Mouse (Mus musculus): Measurements from ENCODE around the gene Gm43064. TPM values are rescaled to one million over a fixed set of nuclear protein-coding genes. Genes with fewer than 3 reads are reported as not detected.
"Not testable (repeated sequence)": the region's sequence is repeated elsewhere in the genome, so short reads cannot be mapped to it uniquely, and the experiment has no call there.

The Gm43064 gene
- total RNA-seq, 2 experiments from 2014 or later, result 0.28 TPM; not detected in 1

DNA sequence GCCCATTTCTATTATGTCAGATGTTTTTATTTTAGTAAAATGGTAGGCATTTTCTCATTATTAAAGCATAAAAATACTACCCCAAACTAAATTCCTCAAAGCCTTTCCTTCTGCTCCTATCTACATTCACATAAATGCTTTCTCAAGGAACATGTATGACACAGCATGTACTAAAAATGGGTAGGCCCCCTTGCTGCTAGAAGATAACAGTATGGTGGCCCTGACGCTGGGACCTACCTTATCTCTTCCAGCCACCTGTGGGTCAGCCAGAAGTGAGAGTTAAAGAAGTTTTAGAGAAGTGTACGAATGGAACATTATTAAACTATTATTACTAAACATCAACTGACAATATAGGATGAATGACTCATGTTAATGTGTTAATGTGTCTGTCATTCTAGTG lies 9.9 kb upstream of the Gm43064 start:
- no peak for DNase-seq

DNA sequence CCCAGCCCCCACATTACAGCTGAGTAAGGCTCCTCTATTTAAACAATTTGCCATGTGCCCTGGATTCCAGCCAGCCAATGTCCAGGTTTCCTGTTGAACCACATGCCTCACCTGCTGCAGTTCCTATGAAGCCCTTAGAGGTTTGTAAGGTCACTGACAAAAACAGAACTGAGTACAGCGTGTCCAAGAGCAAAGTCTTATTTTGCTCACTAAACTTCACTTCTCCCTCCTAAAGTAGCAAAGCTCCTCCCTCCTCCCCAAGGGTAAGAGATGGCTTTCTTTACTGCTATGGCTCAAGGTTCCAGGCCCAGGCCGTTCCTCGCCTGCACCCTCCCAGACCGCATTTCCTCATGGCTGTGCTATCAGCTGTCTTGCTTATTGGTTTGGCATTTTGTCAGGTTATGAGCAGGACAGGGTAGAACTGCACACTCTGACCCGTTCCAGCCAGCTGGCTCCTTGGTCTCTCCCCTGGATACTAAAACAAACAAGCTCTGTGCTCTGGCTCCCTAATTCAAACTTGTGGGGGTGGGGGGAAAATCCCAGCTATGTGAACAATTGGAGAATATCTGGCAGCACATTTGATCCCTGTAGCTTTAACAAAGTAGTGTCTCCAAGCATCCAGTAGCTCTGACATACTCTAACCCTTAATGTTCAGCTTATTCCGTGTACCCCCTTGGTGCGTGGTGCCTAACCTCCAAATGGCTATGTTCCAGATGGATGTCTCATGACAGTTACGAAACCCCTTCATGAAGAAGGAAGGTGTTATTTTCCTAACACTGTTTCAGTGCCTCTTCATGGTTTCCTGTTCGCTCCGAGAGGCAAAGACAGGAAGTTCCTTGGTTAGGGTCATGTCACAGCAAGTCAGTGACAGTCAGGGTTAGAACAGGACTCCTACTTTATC lies 7.5 kb upstream of the Gm43064 start:
- DNase-seq, result peak; percentile 92 to 97

DNA sequence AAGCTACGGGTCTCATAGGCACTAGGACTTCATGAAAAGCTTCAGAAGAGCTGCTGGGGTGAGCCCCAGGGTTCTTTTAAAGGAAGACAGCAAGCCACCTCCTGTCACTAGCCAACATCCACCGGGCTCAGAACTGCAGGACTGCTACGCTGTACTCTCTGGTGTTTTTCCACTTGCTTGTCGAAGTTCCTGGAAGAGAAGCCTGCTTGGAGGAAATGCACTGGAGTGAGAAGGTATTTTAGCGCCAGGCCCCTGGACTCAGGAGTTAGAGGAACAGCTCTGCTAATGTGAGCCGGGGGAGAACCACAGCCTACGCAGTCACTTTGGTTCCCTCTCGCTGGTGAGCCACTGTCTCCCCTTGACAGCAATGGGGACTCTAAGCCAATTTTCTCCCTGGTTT lies 6.5 kb upstream of the Gm43064 start:
- peak; percentile 41 to 57 for DNase-seq

- DNase-seq, result no peak
These were observed 3.7 kb upstream of the Gm43064 start for GRCm38 (mm10) chr3:103805671-103806070.

DNA sequence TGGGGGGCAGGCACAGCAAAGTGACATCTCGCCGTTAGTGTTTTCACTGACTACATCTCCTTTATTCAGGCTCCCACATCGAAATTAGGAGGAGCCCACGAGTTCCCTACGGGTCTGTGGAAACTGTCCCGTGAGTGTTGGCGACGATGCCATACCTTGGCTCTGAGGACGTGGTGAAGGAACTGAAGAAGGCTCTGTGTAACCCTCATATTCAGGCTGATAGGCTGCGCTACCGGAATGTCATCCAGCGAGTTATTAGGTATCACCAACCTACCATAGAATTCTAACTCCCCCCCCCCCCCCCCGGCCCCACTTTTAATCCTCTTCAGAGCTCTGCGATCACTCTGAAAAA lies 402 bp downstream of the Gm43064 start:
- no peak for DNase-seq

GRCm38 (mm10) chr3:103810967-103811366 lies 1.6 kb downstream of the Gm43064 start:
- no peak for DNase-seq

- no peak for DNase-seq
These were observed 18.2 kb downstream of the Gm43064 start for GRCm38 (mm10) chr3:103827548-103827947.

GRCm38 (mm10) chr3:103829036-103829435 lies 19.7 kb downstream of the Gm43064 start:
- no peak for DNase-seq

DNA sequence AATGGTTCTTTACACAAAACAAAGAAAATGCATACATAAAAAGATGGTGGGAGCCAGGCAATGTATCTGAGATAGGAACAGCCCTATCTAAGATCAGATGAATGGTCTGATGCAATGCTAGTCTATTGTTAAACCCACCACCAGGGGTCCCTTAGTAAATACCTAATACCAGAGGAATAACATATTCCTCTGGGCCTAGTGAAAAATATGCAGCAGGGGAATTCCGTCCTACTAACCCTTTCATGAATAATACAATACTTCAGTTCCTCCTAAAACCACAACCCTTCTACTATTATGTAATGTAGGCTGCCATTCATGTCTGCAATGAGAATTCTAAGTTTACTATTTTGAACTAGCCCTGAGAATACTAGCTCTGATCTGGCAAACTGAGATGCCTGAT lies 21.3 kb downstream of the Gm43064 start:
- DNase-seq, result not testable (repeated sequence)

DNA sequence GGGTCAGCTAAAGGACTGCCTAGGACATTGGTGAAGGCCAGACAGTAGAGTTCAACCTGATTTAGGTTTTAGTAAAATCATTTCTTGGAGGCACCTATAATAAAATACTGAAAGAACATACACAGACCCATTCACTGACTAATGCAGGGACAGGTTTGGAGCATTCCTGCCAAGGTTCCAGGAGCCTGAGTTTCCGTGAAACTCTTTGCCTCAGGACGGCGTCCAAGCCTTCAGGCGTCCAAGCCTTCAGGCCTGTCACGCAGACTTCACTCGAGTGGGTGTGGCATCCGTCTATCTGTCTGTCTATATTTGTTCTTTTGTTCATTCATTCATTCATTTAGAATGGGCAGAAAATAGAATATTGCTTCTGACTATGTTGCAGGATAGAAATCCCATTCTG lies 21.8 kb downstream of the Gm43064 start:
- DNase-seq, result peak in 1 of 2 experiments; percentile 7

- DNase-seq, result no peak
These were observed 23.1 kb downstream of the Gm43064 start, which contains the start of gene Bcl2l15 for GRCm38 (mm10) chr3:103832426-103832825. Gene Bcl2l15 (plus strand): TSS chr3:103832601.

DNA sequence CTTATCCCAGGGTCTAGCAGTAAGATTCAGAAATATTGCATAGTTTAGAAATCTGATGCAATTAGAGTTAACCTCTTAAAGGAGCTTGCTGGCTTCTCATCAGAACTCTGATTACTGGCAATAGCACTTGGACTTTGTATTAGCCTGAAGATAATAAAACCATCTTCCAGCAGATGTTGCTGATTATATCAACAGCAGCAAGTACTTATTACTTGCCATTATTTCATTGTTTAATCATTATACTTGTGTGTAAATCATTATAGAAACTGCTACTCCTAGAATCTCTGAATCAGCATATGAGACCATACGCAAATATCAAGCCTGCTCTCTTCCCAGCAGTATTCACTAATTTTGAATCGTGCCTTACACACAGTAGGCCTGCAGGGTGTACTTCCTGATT lies 24.6 kb downstream of the Gm43064 start:
- no peak for DNase-seq

DNA sequence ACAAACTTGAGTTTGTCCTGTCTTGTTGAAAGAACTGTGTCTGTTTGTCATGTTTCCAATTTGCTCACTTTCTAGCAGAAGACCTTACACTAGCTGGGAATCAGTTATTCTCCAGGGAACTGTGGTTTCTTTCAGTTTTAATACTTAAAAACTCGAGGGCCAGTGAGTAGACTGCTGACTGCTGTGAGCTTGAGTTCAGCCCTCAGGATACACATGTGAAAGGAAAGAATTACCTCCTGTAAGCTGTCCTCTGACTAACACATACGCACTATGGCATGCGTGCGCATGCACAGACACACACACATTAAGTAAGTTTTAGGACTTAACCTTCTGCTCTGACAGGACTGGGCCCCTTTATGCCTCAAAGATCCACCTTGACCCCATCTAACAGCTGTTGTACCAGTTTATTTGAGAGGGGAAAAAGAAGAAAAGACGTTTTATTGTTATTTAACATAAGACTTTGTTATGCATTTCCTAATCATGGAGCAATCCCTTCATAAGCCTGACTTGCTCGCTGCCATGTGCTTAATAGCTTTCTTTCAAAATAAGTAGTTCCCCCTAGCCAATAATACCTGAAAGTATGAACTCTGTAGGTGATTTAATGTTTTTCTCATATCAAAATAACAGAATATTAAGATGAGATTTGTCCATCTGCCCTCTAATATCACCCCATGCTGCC lies 26.0 kb downstream of the Gm43064 start:
- no peak for DNase-seq

DNA sequence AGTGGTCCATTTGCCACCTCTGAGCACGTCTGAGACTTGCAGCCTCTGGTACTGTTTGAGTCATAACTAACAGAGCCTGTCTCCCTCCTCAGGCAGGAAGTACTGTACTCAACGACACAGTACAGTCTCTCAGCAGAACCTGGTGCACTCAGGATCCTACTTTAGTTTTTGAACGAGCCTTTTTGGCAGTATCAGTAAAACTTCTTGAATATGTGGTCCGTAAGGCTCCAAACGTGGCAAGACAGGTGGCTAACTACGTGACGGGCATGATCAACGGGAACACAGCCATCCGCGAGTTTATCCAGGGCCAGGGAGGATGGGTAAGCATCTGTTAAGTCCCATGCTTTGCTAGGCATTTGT lies 26.6 kb downstream of the Gm43064 start:
- DNase-seq, result no peak

GRCm38 (mm10) chr3:103836453-103836852 lies 27.1 kb downstream of the Gm43064 start:
- DNase-seq, result no peak

- DNase-seq, result no peak
These were observed 30.3 kb downstream of the Gm43064 start for GRCm38 (mm10) chr3:103839711-103840110.

GRCm38 (mm10) chr3:103840195-103840594 lies 30.8 kb downstream of the Gm43064 start:
- not testable (repeated sequence) for DNase-seq

GRCm38 (mm10) chr3:103840946-103841345 lies 31.6 kb downstream of the Gm43064 start:
- not testable (repeated sequence) for DNase-seq

GRCm38 (mm10) chr3:103850644-103851363 lies 41.4 kb downstream of the Gm43064 start:
- DNase-seq, result no peak

- no peak for DNase-seq
These were observed 42.1 kb downstream of the Gm43064 start for GRCm38 (mm10) chr3:103851481-103851880.

DNA sequence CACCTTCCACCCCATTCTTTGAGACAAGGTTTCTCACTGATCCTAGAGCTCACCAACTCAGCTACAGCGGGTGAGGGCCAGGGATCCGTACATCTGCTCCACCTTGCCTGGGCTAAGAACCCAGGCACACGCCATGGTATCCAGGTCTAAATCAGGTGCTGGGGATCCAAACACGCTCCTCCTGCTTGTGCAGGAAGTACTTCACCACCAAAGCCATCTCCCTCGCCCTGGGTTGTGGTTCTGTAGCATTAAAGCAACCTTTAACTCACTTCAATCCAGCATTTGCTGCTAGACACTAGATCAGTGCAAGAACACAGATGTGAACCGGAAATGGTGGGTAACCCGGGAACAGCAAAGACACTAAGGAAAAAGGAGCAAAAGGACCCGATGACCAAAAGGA lies 42.5 kb downstream of the Gm43064 start:
- no peak for DNase-seq

DNA sequence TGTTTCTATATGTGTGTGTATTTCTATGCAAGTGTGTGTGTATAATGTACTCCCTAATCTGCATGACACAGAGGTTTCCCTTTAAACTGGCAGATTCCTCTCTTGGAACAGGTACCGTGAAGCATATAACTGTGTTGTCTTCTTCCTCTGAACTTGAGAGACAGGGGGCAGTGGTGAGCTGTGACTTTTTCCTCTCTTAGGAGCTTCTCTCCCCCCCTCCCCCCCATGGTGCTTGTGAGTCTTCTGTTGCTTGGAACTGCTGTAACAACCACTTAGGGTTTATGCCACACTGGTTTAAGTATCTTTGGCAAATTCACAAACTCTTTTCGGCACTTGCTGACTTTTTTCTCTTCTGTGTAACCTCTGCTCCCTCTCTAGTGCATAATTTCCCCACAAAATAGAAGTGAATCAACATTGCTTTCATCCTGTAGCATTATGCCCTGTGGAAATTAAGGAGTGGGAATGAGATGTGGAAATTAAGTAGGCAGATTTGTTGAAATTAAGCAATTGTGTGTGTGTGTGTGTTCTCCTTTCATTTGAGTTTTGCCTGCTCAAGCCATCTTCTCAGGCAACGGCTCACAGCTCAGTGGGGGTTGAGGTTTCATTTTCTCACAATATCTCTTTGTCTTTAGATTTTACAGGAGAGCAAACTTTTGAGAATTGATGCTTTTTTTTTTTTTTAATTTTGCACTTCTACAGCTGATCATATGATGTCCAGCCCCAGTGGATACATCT lies 43.4 kb downstream of the Gm43064 start:
- peak; percentile 41 to 53 for DNase-seq

All from heart, adult 18-20 months (tissue).